Mouse (Mus musculus) neural tube, embryonic 13.5 days (tissue): ENCODE data around the gene Gm20388. TPM values are rescaled to one million over a fixed set of nuclear protein-coding genes. Genes with fewer than 3 reads are reported as not detected.
A peak's percentile ranks its signal among the peaks of the same experiment; 100 is the strongest.

ENCODE experiments used
- ATAC-seq: fragments of 200-750 bp; cut with Nextera tagmentation; 2 replicates; pipeline ENCODE4 v1.8.0; 2017; ENCODE audit warnings: low read depth, mild to moderate bottlenecking, moderate TSS enrichment, moderate library complexity
- H3K27ac ChIP-seq: fragments of 300-500 bp; sonication (generic); replicated peaks from 2 replicates; pipeline ENCODE4 v1.5.1; 2015; ENCODE audit warnings: moderate library complexity, mild to moderate bottlenecking, inconsistent platforms
- H3K27me3 ChIP-seq: fragments of 300-500 bp; sonication (generic); 2 replicates; pipeline ENCODE4 v1.6.1; 2015; ENCODE audit warnings: mild to moderate bottlenecking, inconsistent platforms
- H3K36me3 ChIP-seq: fragments of 300-500 bp; sonication (generic); 2 replicates; pipeline ENCODE4 v1.6.1; 2015; ENCODE audit warnings: mild to moderate bottlenecking, inconsistent platforms
- H3K4me1 ChIP-seq: fragments of 300-500 bp; sonication (generic); replicated peaks from 2 replicates; pipeline ENCODE4 v1.6.1; 2015; ENCODE audit warnings: inconsistent platforms
- H3K4me2 ChIP-seq: fragments of 300-500 bp; sonication (generic); 2 replicates; pipeline ENCODE4 v1.6.1; 2015; ENCODE audit warnings: inconsistent platforms, mild to moderate bottlenecking, moderate library complexity
- H3K4me3 ChIP-seq: fragments of 300-500 bp; sonication (generic); 2 replicates; pipeline ENCODE4 v1.5.1; 2015; ENCODE audit warnings: mild to moderate bottlenecking, inconsistent platforms
- H3K9ac ChIP-seq: fragments of 300-500 bp; sonication (generic); 2 replicates; pipeline ENCODE4 v1.6.1; 2015; ENCODE audit warnings: moderate library complexity, mild to moderate bottlenecking, inconsistent platforms
- H3K9me3 ChIP-seq: fragments of 300-500 bp; sonication (generic); 2 replicates; pipeline ENCODE4 v1.6.1; 2016; ENCODE audit warnings: inconsistent platforms
- WGBS: fragments of 180-500 bp; shearing (Covaris S2); methylation state at CpG from one replicate; pipeline ENCODE4 v1.1.7; 2015; 5-methylcytosine and 5-hydroxymethylcytosine counted together
- polyA plus RNA-seq: library from polyadenylated mRNA; unstranded; fragments of >200 nt; fragmentation: Nextera tagmentation; extraction: Ambion mirVana; gene quantifications from 2 replicates; pipeline ENCODE4 v1.2.1, GENCODE M21; 2015

Gm20388 gene
- polyA plus RNA-seq, 1 experiment from 2014 or later = 0.27 TPM

DNA sequence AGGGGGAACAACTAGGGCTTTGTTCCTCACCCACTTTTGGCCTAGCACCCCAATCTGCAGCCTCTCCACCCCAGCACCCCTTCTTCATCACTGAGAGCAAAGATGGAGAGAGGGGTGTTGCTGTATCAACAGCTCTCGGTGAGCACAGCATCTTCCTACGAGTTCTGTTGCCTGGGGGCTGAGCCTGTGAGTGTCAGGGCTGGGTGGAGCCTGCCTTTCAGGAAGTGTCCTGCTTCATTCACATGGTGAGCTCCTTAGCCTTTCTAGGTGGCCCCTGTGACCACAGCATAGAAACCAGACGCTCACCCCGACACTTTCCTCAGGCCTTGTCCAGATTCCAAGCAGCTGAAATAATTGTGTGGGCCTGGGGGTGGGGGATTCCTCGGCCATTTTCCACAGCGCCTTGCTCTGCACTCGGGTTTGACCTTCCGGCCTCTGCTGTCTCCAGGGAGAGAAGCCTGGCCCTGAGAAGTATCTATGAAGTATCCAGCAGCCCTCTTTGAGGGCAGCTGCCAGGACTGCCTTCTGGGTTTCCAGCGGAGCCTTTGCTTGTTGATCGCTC lies 2244.5 kb downstream of the Gm20388 start:
- Histone ChIP-seq H3K36me3 (no peaks in the 10 kb centered on the region), H3K4me1 (peaks cover 9% of the 10 kb centered on the region), H3K9me3 (no peaks in the 10 kb centered on the region), H3K4me2 (no peak overlapping the region), H3K27ac (0 out of 2 replicates have a peak overlapping the region, but pooled peaks have one; percentile 5), H3K9ac (no peak overlapping the region), H3K27me3 (no peaks in the 10 kb centered on the region), H3K4me3 (no peak overlapping the region)
- ATAC-seq = no peak
- WGBS = 29% methylated on average over 10 of the region's 10 CpGs

DNA sequence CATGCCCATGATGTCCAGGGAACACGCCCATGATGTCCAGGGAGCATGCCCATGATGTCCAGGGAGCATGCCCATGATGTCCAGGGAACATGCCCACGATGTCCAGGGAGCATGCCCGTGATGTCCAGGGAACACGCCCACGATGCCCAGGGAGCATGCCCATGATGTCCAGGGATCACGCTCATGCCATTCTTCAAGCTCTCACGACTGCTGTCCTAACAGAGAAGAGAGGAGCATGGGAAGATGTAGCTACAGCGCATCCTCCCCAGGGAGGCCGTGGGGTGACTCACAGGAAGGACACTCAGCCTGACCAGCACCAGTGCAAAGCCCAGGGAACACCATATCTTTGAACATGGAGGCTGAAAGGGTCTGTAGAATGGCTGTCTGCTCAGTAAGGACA lies 2245.3 kb downstream of the Gm20388 start:
- Histone ChIP-seq H3K27me3 (no peaks in the 10 kb centered on the region), H3K4me3 (no peak overlapping the region), H3K9me3 (no peaks in the 10 kb centered on the region), H3K27ac (no peak overlapping the region), H3K4me2 (no peak overlapping the region), H3K36me3 (no peaks in the 10 kb centered on the region), H3K9ac (no peak overlapping the region), H3K4me1 (peaks cover 9% of the 10 kb centered on the region)
- WGBS = 86% methylated on average over 9 of the region's 9 CpGs
- no peak for ATAC-seq

GRCm38 (mm10) chr8:122157689-122158088 lies 2247.0 kb downstream of the Gm20388 start:
- Histone ChIP-seq H3K4me2 (no peak overlapping the region), H3K4me1 (peaks cover 9% of the 10 kb centered on the region), H3K27me3 (no peaks in the 10 kb centered on the region), H3K9ac (no peak overlapping the region), H3K36me3 (no peaks in the 10 kb centered on the region), H3K4me3 (no peak overlapping the region), H3K9me3 (no peaks in the 10 kb centered on the region), H3K27ac (no peak overlapping the region)
- WGBS = 74% methylated on average over 12 of the region's 12 CpGs
- no peak for ATAC-seq

DNA sequence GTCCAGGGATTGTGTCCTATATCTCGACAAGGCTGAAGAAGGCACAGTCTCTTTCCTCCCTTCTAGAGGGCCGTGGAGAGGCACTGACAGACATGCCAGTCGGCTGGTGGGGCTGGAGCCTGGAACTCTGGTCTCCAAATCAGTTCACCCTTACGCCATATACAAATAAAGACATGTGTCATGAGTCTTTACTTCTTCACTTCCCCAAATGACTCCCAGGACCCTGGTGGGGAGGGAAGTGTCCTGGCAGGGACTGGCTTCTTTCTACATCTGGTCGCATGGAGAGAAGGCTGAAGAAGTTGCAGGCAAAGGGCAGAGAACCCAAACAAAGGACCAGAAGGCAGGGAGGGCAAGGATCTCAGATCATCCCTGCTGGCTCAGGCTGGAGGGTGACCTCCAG lies 2249.5 kb downstream of the Gm20388 start:
- H3K4me1 ChIP-seq = peaks cover 4% of the 10 kb centered on the region
- H3K9ac ChIP-seq = no peak overlapping the region
- no peaks in the 10 kb centered on the region for H3K9me3 ChIP-seq
- H3K36me3 ChIP-seq = no peaks in the 10 kb centered on the region
- H3K4me3 ChIP-seq = no peak overlapping the region
- WGBS = 84% methylated on average over 5 of the region's 5 CpGs
- H3K4me2 ChIP-seq = no peak overlapping the region
- no peaks in the 10 kb centered on the region for H3K27me3 ChIP-seq
- ATAC-seq = no peak
- no peak overlapping the region for H3K27ac ChIP-seq

GRCm38 (mm10) chr8:122162992-122163391 lies 2252.4 kb downstream of the Gm20388 start:
- Histone ChIP-seq H3K4me1 (no peaks in the 10 kb centered on the region), H3K27me3 (no peaks in the 10 kb centered on the region), H3K36me3 (no peaks in the 10 kb centered on the region), H3K9me3 (no peaks in the 10 kb centered on the region), H3K4me2 (no peak overlapping the region), H3K4me3 (no peak overlapping the region), H3K27ac (no peak overlapping the region), H3K9ac (no peak overlapping the region)
- ATAC-seq = no peak
- 34% methylated on average over 8 of the region's 8 CpGs for WGBS

DNA sequence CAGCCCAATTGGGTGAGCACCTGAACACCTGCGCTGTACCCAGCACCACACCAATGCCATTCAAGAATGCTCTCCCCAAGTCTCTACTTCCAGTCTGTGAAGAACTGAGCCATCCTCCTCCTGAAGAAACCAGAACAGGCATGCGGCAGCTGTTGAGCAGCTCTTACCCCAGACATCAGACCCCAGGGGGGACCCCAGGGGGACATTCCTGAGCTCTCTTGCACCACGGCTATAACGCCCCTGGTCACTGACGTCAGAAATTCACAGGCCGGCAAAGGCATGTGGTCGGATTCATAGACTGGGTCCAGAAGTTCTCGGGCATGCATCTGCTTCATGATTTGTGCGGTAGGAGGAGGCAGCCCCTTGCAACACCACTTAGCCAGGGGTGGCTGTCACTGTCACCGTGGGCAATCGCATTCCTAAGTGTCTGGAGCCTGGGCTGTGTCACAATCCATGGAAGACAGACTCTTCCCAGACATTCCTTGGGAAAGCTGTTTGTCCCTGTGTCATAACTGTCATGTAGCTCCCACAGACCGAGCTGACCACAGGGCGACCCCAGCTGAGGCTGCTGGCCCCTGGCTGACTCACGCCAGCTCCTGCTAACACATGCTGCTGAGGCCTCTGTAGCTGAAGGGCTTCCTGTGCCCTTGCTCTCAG lies 2256.7 kb downstream of the Gm20388 start:
- H3K36me3 ChIP-seq = no peaks in the 10 kb centered on the region
- H3K9ac ChIP-seq = no peak overlapping the region
- H3K4me1 ChIP-seq = no peaks in the 10 kb centered on the region
- H3K9me3 ChIP-seq = no peaks in the 10 kb centered on the region
- H3K4me3 ChIP-seq = no peak overlapping the region
- no peak for ATAC-seq
- WGBS = 71% methylated on average over 14 of the region's 14 CpGs
- H3K4me2 ChIP-seq = no peak overlapping the region
- H3K27me3 ChIP-seq = no peaks in the 10 kb centered on the region
- H3K27ac ChIP-seq = no peak overlapping the region

DNA sequence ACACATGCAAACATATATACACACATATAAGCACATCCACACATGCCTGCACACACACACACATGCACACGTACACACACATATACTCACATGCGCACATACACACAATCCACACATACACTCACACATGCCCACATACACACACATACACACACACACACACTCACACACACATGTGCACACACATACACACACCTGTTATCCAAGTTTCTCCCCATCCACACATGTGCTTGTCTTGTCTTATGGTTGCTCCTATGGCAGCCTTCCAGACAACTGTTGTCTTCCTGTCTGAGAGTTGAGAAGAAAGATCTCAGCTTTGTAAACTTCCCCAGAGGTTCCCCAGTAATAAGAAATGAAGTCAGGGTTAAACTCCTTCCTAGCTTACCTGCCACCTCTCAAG lies 2258.8 kb downstream of the Gm20388 start:
- H3K4me1 ChIP-seq = no peaks in the 10 kb centered on the region
- no peak overlapping the region for H3K4me2 ChIP-seq
- no peak for ATAC-seq
- 95% methylated on average over 2 of the region's 2 CpGs for WGBS
- H3K9me3 ChIP-seq = no peaks in the 10 kb centered on the region
- no peak overlapping the region for H3K4me3 ChIP-seq
- H3K27me3 ChIP-seq = no peaks in the 10 kb centered on the region
- no peak overlapping the region for H3K27ac ChIP-seq
- no peak overlapping the region for H3K9ac ChIP-seq
- no peaks in the 10 kb centered on the region for H3K36me3 ChIP-seq

GRCm38 (mm10) chr8:122171823-122172222 lies 2261.2 kb downstream of the Gm20388 start:
- 89% methylated on average over 4 of the region's 4 CpGs for WGBS
- Histone ChIP-seq H3K9me3 (no peaks in the 10 kb centered on the region), H3K4me2 (no peak overlapping the region), H3K9ac (no peak overlapping the region), H3K36me3 (no peaks in the 10 kb centered on the region), H3K4me3 (no peak overlapping the region), H3K27me3 (no peaks in the 10 kb centered on the region), H3K4me1 (no peaks in the 10 kb centered on the region), H3K27ac (no peak overlapping the region)
- ATAC-seq = no peak

GRCm38 (mm10) chr8:122174133-122174930 lies 2263.7 kb downstream of the Gm20388 start:
- no peak for ATAC-seq
- no peak overlapping the region for H3K4me2 ChIP-seq
- H3K27me3 ChIP-seq = no peaks in the 10 kb centered on the region
- H3K36me3 ChIP-seq = no peaks in the 10 kb centered on the region
- H3K9me3 ChIP-seq = no peaks in the 10 kb centered on the region
- H3K27ac ChIP-seq = no peak overlapping the region
- no peak overlapping the region for H3K9ac ChIP-seq
- 48% methylated on average over 10 of the region's 10 CpGs for WGBS
- H3K4me3 ChIP-seq = no peak overlapping the region
- H3K4me1 ChIP-seq = no peaks in the 10 kb centered on the region

- no peak for ATAC-seq
- Histone ChIP-seq H3K9ac (no peak overlapping the region), H3K36me3 (no peaks in the 10 kb centered on the region), H3K27me3 (no peaks in the 10 kb centered on the region), H3K4me1 (no peaks in the 10 kb centered on the region), H3K9me3 (no peaks in the 10 kb centered on the region), H3K4me3 (no peak overlapping the region), H3K4me2 (no peak overlapping the region), H3K27ac (no peak overlapping the region)
- 79% methylated on average over 4 of the region's 4 CpGs for WGBS
Measured at GRCm38 (mm10) chr8:122178392-122178890, 2267.8 kb downstream of the Gm20388 start.

DNA sequence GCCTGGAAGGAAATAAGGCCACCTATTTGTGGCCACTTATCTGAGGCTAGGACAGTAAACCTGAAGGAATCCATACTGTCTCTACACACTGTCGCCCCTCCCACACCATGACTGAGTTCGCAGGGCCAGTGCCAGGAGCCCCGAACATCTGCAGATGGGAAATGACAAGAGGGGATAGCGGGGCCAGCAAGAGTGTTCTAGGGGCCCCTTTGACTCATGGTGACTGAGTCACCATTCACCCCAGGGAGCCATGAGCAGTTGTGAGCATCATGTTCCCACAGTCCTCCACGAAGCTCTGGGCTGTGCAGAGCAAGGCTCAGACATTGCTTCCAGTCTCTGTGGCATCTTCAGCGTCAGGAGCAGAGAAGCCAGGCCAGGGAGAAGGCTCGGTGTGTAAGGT lies 2268.7 kb downstream of the Gm20388 start:
- no peak overlapping the region for H3K27ac ChIP-seq
- no peaks in the 10 kb centered on the region for H3K27me3 ChIP-seq
- H3K9ac ChIP-seq = no peak overlapping the region
- H3K9me3 ChIP-seq = no peaks in the 10 kb centered on the region
- 81% methylated on average over 7 of the region's 7 CpGs for WGBS
- H3K4me2 ChIP-seq = no peak overlapping the region
- H3K4me1 ChIP-seq = no peaks in the 10 kb centered on the region
- ATAC-seq = no peak
- H3K4me3 ChIP-seq = no peak overlapping the region
- no peaks in the 10 kb centered on the region for H3K36me3 ChIP-seq

DNA sequence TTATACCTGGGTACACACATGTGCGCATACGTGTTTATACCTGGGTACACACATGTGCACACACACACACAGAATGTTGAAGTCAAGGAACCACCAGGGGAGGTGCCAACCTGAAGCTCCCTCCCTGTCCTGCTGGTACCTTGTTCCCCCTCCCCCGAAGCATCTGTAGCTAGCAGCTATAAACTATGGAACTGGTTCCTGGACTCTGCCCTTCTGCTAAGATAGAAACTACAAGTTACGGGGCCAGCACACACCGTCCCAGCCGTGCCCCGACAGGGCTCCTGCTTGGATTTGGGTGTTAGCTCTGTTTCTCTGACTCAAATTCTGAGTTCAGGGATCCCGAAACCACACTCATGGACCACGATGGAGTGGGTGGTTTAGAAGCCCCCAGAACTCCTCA lies 2269.5 kb downstream of the Gm20388 start:
- WGBS = 89% methylated on average over 9 of the region's 9 CpGs

More for the DNA sequence above, 2269.5 kb downstream of the Gm20388 start:
- Histone ChIP-seq H3K4me1 (no peaks in the 10 kb centered on the region), H3K9ac (no peak overlapping the region), H3K4me2 (no peak overlapping the region), H3K27ac (no peak overlapping the region), H3K9me3 (no peaks in the 10 kb centered on the region), H3K27me3 (no peaks in the 10 kb centered on the region), H3K4me3 (no peak overlapping the region), H3K36me3 (no peaks in the 10 kb centered on the region)
- ATAC-seq = no peak
